Mouse (Mus musculus) kidney, postnatal 14 days (tissue): Measurements from ENCODE around the gene Cdipt.

Experiments used
- DNase-seq: peaks from one replicate; pipeline ENCODE4 v3.0.0; 2022; ENCODE audit warnings: mixed read lengths

The Cdipt gene

DNA sequence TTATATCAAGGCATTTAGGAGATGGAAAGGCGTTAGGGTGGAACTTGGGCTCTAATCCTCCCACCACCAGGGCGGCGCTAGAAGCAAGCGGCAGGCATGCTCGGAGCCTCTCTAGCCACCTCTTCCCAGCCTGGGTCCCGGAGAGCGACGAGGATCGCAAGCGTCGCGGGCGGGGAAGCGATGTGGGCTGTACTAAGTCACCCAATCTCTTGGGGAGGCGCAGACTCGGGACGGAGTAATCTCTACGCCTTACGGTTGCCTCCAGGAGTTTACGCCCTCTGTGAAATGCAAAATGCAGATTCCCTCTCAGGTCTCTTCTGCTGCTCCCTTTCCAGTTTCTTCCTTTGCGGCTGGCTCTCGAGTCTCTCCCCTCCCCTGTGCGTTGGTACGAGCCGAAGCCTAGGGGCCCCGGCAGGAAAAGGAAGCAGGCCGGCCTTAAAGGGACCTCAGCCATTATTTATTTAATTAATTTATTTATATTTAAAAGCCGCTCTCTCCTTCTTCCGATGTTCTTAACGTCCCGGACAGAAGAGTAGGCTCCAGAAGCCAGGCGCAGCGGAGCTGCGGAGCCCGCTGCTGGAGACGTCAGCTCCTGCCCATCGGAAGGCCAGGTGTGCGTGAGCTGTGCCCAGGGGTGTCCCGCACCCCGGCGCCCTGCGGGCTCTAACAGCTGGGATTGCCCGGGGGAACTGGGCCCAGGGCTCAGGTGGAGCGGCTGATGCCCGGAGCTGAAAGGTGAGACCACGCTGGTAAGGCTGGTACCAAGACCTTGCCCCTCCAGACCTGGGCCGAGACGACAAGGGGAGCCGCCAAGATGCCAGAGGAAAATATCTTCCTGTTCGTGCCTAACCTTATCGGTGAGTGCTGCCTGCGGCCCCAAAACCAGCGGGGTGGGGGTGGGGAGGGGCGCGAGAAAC is 494 bp downstream of the Cdipt start, which contains the start of gene Cdiptos:
Gene Cdiptos (minus strand): TSS at position 149 of the 917 bp plus-strand sequence.
- peak; percentile 96 for DNase-seq

DNA sequence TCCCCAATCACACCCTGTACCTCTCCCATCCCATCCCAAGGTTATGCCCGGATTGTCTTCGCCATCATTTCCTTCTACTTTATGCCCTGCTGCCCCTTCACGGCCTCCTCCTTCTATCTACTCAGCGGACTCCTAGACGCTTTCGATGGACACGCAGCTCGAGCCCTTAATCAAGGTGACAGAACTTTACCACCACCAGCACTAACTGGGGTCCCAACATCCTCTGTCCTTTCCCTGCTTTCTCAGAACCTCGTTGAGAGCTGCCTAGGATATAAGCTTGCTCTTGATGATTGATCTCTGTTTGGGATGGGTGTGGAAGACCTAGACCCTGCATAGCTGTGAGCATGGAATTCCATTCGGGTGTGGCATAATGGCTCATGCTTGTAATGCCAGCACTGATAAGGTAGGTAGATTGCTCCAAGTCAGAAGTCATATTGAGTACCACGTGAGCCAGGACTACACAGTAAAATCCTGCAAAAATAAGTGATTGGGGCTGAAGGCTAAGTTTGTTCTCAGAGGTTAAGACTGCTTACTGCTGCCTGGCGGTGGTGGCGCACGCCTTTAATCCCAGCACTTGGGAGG is 1.3 kb downstream of the Cdipt start:
- DNase-seq = no peak

DNA sequence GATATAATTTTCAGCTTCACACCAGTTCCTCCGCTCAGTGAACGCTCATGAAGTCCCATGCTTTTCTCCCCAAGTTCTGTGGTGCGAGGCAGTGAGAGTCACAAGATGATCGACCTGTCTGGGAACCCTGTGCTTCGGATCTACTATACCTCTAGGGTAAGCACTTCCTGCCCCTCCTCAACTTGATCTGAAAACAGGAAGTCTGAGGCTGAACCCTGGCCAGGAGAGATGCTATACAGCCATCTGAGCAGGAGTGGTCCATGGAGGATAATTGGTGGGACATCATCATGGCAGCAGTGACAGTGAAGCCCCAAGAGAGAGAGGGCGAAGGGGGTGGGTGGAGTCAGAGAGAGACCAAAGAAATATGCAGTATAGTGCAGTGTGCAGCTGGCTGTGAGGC is 3.1 kb downstream of the Cdipt start:
- no peak for DNase-seq

DNA sequence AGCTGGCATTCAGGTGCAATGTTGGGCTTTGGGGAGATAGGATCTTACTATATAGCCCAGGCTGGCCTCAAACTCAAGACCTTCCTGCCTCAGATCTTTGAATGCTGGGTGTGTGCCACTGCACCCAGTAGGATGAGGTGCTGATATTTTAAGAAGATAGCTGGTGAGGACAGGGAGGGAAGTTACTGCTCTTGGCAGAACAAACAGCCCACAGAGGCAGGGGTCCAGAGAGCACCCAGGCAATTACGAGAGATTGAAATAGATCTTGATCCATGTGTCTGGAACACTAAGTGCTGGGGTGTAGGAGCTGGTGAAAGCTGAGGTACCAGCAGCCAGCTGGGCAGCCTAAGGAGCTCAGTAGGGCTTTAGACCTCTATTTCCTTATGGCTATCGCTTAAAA is 5.9 kb downstream of the Cdipt start:
- no peak for DNase-seq

DNA sequence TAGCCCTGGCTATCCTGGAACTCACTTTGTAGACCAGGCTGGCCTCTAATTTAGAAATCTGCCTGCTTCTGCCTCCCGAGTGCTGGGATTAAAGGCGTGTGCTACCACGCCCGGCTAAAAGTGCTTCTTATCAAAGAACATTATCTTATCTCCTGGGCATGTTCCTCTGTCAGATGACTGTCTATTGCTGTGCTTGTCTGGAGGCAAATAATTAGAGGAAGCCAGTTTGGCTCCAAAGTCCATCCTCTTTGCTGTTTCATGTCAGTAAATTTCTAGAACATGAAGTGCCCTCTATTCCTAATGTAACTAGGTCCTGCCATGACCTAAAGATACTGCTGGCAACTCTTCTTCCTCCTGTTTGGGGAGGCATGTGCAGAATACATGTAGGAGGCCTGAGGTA is 6.3 kb downstream of the Cdipt start:
- no peak for DNase-seq

DNA sequence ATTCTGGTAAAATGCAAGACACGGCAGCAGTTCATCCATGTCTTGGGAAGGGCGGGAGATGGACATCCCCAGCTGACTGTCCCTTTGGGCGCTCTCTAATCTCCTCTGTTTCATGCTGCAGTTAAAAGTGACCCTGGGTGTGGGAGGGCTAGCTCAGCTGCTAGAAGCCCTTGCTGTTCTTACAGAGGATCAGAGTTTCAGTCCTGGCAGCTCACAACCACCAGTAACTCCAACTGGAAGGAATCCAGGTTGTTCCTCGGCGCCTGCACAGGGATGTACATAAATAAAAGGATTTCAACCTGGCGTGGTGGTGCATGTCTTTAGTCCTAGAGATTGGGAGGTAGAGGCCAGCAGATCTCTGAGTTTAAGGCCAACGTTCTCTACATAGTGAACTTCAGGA is 7.4 kb downstream of the Cdipt start:
- no peak for DNase-seq

DNA sequence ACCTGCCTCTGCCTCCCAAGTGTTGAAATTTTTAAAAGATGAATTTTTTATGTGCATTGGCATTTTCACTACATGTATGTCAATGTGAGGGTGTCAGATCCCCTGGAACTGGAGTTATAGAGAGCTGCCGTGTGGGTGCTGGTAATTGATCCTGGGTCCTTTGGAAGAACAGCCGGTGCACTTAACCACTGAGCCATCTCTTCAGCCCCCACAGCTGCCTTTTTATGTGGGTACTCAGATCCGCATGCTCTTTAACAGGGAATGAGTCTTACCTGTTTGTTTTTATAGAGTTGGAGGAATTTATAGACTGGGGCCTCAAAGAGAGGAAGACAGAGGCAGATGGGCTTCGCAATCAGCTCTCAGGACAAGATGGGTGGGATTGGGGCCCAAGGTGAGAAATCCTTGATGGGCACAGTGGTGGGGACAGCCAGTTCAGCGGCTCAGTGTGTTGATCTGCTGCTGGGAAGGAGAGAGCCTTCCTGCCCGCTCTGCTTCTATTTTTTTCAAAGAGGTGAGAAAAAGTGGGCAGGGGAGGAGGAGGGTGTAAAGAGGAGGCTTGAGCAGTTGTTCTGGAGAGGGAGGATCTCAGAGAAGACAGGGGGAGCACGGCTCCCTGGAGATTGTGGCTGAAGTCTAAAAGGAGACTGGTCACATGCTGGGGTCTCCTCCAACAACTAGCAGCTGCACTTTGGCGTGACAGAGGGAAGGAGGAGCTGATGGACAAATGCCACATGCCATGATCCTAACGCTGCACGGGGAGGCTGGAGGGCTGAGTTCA is 9.1 kb downstream of the Cdipt start:
- no peak for DNase-seq

DNA sequence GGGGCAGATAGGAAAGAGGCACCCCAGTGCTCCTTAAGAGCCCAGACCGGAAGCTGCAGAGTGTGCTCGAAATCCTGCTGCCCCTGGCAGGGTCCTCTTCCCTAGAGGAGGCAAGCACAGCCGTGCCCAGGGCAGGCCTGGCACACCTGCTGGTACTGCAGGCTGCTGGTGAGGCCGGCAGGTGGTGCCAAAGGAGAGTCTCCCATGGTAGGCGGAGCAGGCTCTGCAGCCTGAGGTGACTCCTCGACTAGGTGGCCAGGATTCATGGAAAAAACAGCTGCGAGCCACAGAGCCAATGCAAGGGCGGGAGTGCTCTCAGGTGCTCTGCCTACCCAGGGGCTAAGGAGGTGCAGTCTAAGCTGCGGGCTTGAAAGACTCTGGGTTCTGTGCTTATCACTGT is 10.6 kb downstream of the Cdipt start:
- DNase-seq = peak; percentile 73

DNA sequence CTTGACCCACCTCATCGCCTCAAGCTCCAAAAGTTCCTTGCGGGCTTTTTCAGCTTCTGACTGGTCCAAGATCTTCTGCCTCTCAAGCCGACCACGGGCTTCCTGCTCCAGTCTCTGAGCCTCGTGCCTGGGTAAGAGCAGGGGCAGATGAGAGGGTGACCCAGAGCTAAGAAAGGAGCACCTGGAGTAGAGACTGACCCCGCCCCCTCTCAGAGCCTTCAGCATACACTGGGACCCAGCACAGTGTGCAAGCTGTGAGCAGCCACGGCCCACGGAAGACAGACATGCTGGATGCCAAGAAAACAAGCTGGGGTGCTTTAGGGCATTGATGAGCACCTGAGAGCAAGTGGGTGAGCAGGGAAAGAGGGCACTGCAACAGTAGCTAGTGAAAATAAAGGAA is 13.1 kb downstream of the Cdipt start:
- no peak for DNase-seq

DNA sequence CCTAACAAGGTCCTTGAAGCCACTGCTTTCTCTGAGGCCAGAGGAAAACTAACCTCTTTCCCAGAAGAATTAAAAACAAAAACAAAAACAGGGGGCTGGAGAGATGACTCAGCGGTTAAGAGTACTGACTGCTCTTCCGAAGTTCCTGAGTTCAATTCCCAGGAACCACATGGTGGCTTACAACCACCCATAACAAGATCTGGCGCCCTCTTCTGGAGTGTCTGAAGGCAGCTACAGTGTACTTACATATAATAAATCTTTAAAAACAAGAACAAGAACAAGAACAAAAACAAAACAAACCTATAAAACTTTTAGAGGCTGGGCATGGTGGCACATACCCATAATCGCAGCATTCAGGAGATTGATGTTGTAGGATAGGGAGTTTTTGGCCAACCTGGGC is 20.7 kb downstream of the Cdipt start:
- no peak for DNase-seq

DNA sequence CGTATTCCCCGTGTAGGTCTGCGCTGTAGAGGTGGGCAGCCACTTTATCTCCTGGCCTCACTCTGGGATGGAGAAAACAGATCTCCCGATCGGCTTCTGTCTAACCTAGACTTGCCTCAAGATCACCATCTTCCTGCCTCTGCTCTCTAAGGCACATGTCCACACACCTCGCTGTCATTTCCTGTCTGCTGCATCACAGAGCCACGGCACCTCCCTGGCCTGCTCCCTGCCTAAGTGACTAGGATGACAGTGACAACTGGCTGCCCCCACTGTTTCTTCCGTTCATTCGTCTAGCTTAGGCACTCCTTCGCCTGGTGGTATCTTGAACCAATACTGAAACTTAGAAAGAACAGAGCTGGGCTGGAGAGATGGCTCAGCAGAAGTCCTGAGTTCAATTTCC is 23.9 kb downstream of the Cdipt start:
- no peak for DNase-seq

DNA sequence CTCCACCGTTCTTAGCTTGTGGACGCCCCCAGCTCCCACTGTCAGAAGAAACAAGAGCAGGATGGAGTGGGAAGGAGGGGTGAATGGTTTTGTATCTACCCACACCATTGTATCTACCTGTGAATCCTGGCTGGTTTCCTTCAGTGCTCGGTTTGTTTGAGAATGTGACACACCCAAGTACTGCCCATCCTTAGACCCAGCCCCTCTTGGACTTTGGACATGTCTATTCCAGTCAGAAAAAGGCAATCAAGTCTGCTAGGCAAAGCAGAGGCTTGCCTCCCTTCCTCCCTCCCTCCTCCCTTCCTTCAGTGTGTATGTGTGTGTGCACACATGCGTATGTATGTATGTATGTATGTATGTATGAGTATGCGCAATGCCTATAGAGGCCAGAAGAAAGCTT is 27.9 kb downstream of the Cdipt start:
- no peak for DNase-seq

DNA sequence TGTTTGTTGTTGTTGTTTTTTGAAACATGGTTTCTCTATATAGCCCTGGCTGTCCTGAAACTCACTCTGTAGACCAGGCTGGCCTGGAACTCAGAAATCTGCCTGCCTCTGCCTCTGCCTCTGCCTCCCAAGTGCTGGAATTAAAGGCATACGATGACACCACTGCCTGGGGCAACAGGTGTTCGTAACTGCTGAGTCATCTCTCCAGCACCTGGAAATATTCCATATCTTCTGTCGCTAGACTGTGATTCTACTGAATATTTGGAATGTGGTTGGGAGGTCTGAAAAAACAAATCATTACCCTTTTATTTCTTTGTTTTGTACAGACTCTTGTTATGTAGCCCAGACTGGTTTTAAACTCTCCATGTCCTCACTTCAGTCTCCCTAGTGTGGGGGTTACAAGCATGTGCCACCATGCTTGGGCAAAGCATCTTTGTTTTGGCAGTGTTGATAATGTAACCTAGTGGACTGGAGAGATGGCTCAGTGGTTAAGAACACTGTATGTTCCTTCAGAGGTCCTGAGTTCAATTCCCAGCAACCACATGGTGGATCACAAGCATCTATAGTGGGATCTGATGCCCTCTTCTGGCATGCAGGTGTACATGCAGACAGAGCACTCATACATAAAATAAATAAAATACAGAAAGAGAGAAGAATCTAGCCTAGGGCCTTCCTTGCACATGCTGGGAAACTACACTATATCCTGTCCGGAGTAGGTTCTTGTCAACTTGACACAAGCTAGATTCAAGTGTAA is 28.6 kb downstream of the Cdipt start:
- no peak for DNase-seq

DNA sequence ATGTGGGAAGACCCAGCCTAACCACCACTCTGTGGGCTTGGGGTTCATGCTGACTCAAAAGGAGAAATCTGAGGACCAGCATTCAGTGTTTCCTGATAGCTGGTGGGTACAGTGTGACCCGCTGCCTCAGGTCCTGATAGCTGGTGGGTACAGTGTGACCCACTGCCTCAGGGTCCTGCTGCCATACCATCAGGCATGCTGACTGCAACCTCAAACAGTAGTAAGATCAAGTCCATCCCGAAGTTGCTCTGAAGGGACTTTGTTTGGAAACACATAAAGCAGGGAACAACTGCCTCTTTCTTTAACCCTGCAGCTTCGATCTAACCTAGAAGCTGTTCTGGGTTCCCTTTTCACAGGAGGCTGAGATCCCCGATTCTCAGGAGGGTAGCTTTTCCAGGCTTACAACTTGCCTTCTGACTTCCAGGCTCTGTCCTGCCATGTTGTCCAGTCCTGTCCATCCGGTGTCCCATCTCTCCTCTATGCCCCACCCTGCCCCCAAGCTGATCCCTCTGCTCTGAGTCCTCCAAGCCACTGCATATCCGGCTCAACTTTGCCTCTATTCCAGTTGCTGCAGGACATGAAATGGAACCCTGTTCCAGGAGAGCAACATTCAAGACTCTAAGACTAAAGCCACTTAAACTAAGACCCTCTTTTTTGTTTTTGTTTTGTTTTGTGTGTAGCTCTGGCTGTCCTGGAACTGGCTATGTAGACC is 31.8 kb downstream of the Cdipt start:
- no peak for DNase-seq

DNA sequence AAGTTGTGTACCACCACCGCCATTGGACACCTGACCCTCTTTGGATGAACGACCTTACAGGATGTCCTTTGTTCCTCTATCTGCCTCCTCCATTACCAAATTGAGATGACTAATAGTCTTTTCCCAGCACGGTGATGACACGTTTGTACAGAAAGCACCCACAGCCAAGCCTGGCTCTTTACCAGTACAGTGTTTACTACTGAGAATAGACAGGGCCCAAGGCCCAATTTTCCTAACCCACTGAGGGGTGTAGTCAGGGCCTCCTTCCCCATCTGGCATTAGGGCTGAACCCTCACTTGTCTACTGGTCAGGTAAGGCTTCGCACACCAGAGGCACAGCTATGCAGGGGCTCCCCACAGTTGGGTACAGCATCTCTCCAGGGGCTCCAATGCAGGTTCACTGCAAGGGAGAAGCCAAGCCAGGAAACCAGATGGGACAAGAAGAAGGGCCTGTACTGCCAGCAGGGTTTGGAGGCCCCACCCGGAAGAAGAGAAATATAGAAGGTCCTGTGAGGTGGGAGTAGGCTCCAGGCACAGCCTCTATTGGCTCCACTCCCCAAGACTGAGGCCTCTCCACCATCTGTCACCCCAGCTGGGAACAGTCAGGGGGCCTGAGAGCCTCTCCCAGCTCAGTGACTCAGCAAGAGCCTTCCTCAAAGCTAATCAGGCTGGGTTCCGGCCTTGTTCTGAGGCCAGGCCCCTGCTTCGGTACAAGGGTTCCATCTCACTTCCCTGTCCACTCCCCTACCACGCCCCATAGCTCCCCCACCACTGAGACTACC is 32.7 kb downstream of the Cdipt start:
- peak; percentile 75 for DNase-seq

DNA sequence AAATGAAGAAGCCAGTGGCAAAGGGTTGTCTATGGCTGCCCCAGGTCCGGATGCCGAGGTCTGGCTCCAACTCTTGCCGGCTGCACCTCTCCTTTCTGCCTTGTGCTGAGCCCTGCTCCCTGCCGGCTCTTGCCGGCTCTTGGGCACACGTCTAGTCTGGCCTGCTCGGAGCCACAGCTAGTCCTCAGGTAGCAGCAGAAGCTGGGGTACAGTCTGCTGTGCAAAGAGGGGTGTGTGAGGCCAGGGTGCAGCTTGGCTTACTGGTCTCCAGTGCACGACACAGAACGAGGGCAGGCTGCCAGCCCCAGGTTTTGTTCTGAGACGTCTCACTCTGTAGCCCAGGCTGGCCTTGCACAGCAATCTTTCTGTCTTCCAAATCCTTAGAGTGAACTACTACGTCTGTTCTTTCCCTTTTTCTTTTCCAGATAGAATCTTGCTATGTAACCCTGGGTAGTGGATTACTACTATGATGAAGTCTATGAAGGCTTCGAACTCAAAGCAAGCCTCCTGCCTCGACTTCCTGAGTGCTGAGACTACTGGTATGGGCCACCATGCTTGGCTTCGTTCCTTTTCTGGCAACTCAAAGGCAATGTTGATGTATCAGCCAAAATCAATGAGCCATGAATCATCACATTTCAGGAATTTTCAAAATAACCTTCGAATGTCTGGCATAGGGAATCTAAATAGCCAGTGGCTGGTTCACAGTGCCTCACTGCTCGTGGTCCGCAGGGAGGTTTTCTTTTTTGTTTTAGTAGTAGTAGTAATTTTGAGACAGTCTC is 33.8 kb downstream of the Cdipt start:
- no peak for DNase-seq

DNA sequence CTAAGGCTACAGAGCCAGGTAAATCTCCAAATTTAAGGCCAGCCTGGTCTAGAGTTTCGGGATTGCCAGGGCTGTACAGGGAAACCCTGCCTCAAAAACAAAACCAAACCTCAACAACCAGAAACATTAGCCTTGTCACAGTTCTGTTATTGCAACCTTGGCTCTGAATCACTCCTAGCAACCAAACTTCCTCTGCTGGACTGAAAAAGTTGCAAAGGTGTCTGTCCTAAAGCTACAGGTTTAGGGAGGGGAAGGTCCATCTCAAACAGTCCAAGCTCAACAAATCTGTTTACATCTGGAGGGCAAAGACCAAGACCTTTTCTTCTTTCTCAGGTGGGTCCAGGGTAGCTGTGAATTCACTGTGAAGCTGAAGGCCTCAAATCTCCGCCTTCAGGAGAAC is 35.3 kb downstream of the Cdipt start:
- no peak for DNase-seq

DNA sequence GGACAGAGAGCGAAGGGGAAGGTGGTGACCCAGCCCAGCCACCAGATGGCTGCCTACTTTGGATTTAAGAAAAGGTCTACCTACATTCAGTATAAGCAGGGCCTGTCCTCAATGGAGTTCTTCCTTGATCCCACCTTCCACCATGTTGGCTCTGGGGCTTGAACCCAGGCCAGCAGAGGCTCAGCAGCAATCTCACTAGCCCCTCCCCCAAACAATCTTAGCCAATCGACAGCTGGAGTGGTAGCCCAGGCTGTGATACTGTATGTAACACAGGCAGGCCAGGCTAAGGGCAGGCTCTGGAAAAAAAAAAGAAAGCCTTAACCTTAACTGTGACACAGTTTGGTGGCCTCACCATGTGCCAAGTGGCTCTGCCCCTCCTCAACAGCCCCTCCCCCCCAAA is 36.0 kb downstream of the Cdipt start:
- no peak for DNase-seq

DNA sequence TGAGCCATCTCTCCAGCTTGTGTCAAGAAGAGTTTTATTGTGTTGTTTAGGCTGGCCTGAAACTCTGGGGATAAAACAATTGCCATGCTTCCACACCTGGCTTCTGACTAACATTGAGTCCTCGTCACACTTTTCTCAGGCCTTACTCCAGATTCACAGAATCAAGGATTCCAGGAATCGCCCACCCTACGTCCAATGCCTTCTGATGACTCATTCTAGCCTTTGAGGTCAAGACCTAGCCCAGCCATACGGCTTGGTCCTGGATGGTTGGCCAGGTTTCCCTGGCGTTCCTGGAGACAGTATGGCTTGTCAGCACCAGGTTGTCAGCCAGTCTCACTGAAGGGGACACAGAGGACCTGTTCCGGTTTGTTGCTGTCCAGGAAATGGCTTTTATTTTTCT is 36.7 kb downstream of the Cdipt start:
- DNase-seq = no peak

DNA sequence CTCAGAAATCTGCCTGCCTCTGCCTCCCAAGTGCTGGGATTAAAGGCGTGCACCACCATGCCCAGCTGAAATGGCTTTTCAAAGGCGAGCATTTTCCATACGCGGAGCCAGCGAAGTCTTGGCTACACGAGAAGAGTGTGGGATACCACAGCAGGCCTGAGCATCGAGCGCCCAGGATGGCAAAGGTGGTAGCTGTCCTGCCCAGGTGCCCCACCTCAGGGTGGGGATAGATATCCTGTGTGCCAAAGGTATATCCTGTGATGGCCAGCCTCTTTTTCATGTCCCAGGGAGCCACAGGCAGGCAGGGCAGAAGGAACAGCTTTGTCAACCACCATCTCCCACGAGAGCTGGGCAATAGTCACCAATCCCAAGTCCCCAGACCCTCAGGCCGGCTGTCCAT is 37.1 kb downstream of the Cdipt start:
- DNase-seq = no peak

DNA sequence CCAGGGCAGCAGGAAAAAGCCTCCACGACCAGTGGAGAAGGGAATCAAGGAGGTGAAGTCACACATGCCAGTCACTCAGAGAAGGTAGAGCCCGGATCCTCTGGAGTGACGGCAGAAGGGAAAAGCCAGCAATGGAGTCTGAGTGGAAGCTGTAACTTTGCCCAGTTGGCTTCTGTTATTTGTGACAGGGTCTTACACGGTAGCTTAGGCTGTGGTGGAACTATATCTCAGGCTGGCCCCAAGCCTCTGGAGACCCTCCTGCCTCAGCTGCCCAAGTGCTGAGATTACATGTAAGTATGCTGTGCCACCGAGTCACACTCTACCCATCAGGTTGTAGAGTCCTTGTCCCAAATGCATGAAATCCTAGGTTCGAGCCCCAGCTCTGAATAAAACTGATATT is 37.7 kb downstream of the Cdipt start:
- no peak for DNase-seq
